Mouse (Mus musculus) left cerebral cortex, postnatal 10 days (tissue): ENCODE data around the gene Zfp964. TPM values are rescaled to one million over a fixed set of nuclear protein-coding genes. Genes with fewer than 3 reads are reported as not detected.
"Not testable (repeated sequence)": the region's sequence is repeated elsewhere in the genome, so short reads cannot be mapped to it uniquely, and the experiment has no call there.

Experiments used
- DNase-seq, 2 experiments: peaks; one replicate each; pipeline ENCODE4 v3.0.0; 2021 to 2022; ENCODE audit warnings: low spot score in 2 of 2, mixed read lengths in 1 of 2; ENCODE audit errors: extremely low spot score in 1 of 2
- intact Hi-C: fragments of 180-260 bp; cut with DNase I; formaldehyde crosslinking; loops from one replicate; pipeline ENCODE4 v1.15.1; 2025
- total RNA-seq, 2 experiments: library from RNA; stranded (reverse); gene quantifications; 2 replicates each; pipeline ENCODE4 v1.2.3; 2021

The Zfp964 gene
- total RNA-seq, result 1 to 10 TPM; 3.1 to 3.5 TPM

- DNase-seq, result peak; percentile 94 to 95
- intact Hi-C loops, result no loop called here
Observed at GRCm38 (mm10) chr8:69654358-69654981, at the start of gene Zfp964. Gene Zfp964, plus strand, starts transcription at chr8:69654479.

- DNase-seq, result no peak
- intact Hi-C loops, result no loop called here
Observed at GRCm38 (mm10) chr8:69614687-69615086, 39.6 kb upstream of the Zfp964 start.

- intact Hi-C loops, result no loop called here
- no peak for DNase-seq
Observed at GRCm38 (mm10) chr8:69618078-69618477, 36.2 kb upstream of the Zfp964 start.

GRCm38 (mm10) chr8:69625095-69625789 is 29.0 kb upstream of the Zfp964 start, which contains the start of gene Zfp868:
Gene Zfp868, minus strand, starts transcription at chr8:69625548.
- intact Hi-C loops, result loop anchor here (1.0 kb wide), 1 partner anchor 91 kb away; no protein-coding TSS in a partner anchor

GRCm38 (mm10) chr8:69653808-69654357 is 396 bp upstream of the Zfp964 start:
- intact Hi-C loops, result no loop called here
- no peak for DNase-seq

More at GRCm38 (mm10) chr8:69625095-69625789, 29.0 kb upstream of the Zfp964 start, which contains the start of gene Zfp868:
- peak; percentile 96 to 99 for DNase-seq

- intact Hi-C loops, result no loop called here
- no peak for DNase-seq
Observed at GRCm38 (mm10) chr8:69661294-69661693, 7.0 kb downstream of the Zfp964 start.

GRCm38 (mm10) chr8:69665051-69665450 is 10.8 kb downstream of the Zfp964 start:
- DNase-seq, intact Hi-C loops: not testable (repeated sequence)

- no peak for DNase-seq
- intact Hi-C loops, result loop anchor here (5.0 kb wide), 1 partner anchor 45 kb away; no protein-coding TSS in a partner anchor
Observed at GRCm38 (mm10) chr8:69701810-69702209, 47.5 kb downstream of the Zfp964 start.

GRCm38 (mm10) chr8:69710624-69711023 is 56.3 kb downstream of the Zfp964 start, which contains the start of gene Zfp869:
Gene Zfp869, minus strand, starts transcription at chr8:69710724.
- intact Hi-C loops, DNase-seq: not testable (repeated sequence)

- intact Hi-C loops, result no loop called here
- DNase-seq, result no peak
Observed at GRCm38 (mm10) chr8:69713516-69713915, 59.2 kb downstream of the Zfp964 start.

- intact Hi-C loops, result no loop called here
- DNase-seq, result no peak
Observed at GRCm38 (mm10) chr8:69715366-69715765, 61.1 kb downstream of the Zfp964 start.

Other genes with a start within 250 kb of the Zfp964 start
- under 1 TPM; 0.13 to 0.22 TPM for gene Gm9495, start 200.9 kb upstream of the Zfp964 start, total RNA-seq
- not detected for gene Gm7697, start 131.5 kb upstream of the Zfp964 start, total RNA-seq
- 10 to 100 TPM; 17.3 to 18.6 TPM for gene Zfp868, start 28.9 kb upstream of the Zfp964 start, total RNA-seq
- 10 to 100 TPM; 16.8 to 17.1 TPM for gene Zfp869, start 56.2 kb downstream of the Zfp964 start, total RNA-seq
- 1 to 10 TPM; 3.9 to 4.5 TPM for gene Zfp963, start 95.5 kb downstream of the Zfp964 start, total RNA-seq
- gene Gm20422, start 120.4 kb downstream of the Zfp964 start, total RNA-seq, result 1 to 10 TPM in 1 of 2 experiments, not detected in 1; 2.8 TPM
- 10 to 100 TPM; 44.8 to 48.2 TPM for gene Atp13a1, start 136.7 kb downstream of the Zfp964 start, total RNA-seq
- gene Zfp866, start 136.7 kb downstream of the Zfp964 start, total RNA-seq, result 10 to 100 TPM; 30.8 to 31.1 TPM
- gene Gmip, start 154.2 kb downstream of the Zfp964 start, total RNA-seq, result 10 to 100 TPM; 30.6 to 31.6 TPM
- 1 to 10 TPM; 1.9 to 2.2 TPM for gene Lpar2, start 167.9 kb downstream of the Zfp964 start, total RNA-seq
- gene Pbx4, start 178.0 kb downstream of the Zfp964 start, total RNA-seq, result 10 to 100 TPM; 20.6 to 25.4 TPM
- 1 to 10 TPM; 2.5 to 2.6 TPM for gene Cilp2, start 233.2 kb downstream of the Zfp964 start, total RNA-seq
- under 1 TPM; 0.26 to 0.53 TPM for gene Tssk6, start 247.7 kb downstream of the Zfp964 start, total RNA-seq
- 100 to 1,000 TPM; 111 to 119 TPM for gene Ndufa13, start 248.1 kb downstream of the Zfp964 start, total RNA-seq
- 10 to 100 TPM; 16.9 to 17.5 TPM for gene Yjefn3, start 248.2 kb downstream of the Zfp964 start, total RNA-seq